Mouse (Mus musculus) liver, adult 2 months (tissue): Measurements from ENCODE around the gene Prss16.

Experiments
- CTCF ChIP-seq: fragments of 200-500 bp; IDR thresholded peaks from 2 replicates; pipeline ENCODE4 v1.5.1; 2011; ENCODE audit warnings: low read depth, low read length, control low read depth
- POLR2A ChIP-seq: fragments of 200-500 bp; IDR thresholded peaks from 2 replicates; pipeline ENCODE4 v1.6.1; 2011; ENCODE audit warnings: low read length, control low read depth; ENCODE audit not compliant: insufficient read depth; ENCODE audit errors: extremely low read depth

- TF ChIP-seq POLR2A, result no peak
- TF ChIP-seq CTCF, result no peak
Measured at GRCm38 (mm10) chr13:21993957-21994738, 15.4 kb downstream of the Prss16 start.
